Mouse (Mus musculus): Measurements from ENCODE around the gene E130114P18Rik.
A peak's percentile ranks its signal among the peaks of the same experiment; 100 is the strongest.

The E130114P18Rik gene

GRCm38 (mm10) chr4:97776388-97777080 lies 1.3 kb downstream of the E130114P18Rik start:
- DNase-seq (ENCODE audit: low spot score) = no peak

DNA sequence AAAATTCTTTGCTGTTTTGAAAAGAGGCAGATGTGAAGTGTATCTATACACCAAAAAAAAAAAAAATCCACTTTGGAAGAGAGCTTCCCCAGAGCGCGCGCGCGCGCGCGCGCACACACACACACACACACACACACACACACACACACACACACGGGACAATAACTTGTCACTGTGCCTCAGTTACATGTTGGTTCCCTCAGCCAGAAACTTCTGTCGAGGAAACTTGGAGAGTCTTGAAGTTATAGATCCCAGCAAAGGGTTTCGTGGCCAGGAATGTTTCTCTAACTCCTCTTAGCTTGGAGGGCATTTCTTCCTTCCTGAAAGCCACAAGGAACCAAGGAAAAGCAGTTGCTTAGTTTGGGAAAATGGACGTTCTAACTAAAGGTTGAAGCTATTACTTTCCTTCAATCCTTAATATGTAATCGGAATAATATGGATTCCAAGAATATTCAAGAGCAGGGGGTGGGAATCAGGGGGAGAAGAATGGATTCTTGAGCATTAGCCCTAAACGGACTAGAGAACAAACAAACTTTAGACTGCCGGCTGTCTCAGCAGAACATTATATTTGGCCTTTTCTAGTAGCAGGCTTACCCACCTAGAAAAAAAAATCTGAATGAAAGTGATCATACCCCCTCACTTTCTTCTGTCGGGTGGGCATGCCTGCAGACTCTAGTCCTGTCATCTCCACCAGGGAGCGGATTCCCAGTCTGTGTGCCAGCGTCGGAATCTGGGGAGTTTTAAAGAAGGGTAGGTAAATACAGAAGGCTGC lies 2.2 kb downstream of the E130114P18Rik start:
- no peak for DNase-seq (ENCODE audit: low spot score)

DNA sequence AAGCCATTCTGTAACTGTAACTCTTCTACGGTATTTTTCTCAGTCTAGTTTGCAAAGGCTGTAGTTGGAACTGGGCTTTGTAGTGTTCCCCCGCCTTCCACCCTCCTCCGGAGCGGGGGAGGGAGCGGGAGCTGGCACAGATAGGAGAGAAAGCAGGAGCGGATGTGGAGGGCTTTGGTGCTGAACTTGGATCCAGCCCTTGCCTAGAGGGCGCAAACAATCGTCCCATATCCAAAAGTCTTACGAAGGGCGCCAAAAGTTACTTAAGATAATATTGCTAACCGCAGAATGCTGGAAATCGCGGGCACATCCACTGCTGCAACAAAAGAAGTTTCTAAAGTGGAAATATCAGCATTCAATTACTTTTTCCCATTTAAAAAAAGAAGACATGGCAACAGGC lies 2.8 kb downstream of the E130114P18Rik start:
- DNase-seq (ENCODE audit: low spot score) = no peak

GRCm38 (mm10) chr4:97774446-97774950 lies 3.4 kb downstream of the E130114P18Rik start:
- DNase-seq (ENCODE audit: low spot score) = no peak

DNA sequence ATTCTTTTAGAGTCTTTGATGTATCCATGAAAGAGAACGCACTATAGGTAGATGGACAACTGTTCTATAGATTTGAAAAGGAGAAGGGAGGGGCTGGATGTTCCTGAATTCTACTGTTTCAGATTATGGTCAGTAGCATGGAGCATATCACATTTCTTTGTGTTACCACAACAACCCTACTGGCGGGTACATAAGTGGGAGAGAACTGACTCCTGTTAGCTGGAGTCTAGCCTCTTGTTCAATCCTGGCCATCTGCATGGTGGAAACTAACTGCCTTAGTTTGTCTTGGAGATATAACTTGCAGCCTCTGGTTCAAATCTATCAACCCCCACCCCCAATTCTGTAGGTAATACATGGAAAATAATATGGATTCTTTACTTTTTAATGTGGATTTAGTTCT lies 4.1 kb downstream of the E130114P18Rik start:
- no peak for DNase-seq (ENCODE audit: low spot score)

DNA sequence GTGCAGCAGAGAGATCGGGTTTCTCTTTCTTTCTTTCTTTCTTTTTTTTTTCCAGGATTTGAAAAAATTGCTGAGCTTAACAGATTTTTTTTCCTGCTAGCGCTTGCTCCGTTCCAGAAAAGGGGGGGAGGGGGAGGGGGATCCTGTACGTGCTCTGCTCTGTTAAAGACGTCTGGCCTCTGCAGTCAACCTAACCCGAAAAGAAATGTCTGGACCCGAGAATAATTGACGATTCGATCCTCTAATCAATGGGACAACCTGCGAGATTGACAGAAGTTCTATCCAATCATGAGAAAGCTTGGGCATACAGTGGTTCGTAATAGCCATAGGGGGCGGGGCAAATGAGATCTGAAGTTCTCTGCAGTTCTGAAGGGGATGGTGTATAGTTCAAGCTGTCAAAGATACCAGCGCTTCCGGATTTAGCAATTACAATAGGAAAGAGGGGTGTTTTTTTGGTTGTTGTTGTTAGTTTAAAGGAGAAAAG lies 4.7 kb downstream of the E130114P18Rik start:
- peak; percentile 95 for DNase-seq (ENCODE audit: low spot score)

- DNase-seq (ENCODE audit: low spot score) = no peak
Measured at GRCm38 (mm10) chr4:97772641-97773040, 5.2 kb downstream of the E130114P18Rik start, which contains the start of gene Nfia. Gene Nfia, plus strand, starts transcription at chr4:97772734.

- DNase-seq (ENCODE audit: low spot score) = peak; percentile 94
Measured at GRCm38 (mm10) chr4:97772084-97772484, 5.8 kb downstream of the E130114P18Rik start.

DNA sequence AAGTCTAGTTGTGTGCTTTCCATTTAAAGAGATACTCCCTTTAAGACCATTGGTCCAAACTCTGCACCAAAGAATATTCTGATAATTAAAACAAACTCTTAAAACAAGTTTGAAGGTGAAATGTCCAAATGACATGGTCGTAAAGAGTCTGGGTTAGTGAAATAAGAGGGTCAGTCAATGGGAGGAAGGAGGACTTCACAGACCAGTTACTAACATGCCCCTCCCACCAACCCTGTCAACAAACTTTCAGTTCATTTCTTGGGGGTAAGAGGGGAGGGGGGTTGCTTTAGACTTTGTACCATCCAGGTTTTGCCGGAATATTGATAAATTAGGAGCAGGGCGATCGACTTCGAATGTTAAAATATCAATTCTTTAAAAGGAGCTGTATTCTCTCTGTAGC lies 6.5 kb downstream of the E130114P18Rik start:
- no peak for DNase-seq (ENCODE audit: low spot score)

- DNase-seq (ENCODE audit: low spot score) = no peak
Measured at GRCm38 (mm10) chr4:97769861-97770260, 8.0 kb downstream of the E130114P18Rik start.

- no peak for DNase-seq (ENCODE audit: low spot score)
Measured at GRCm38 (mm10) chr4:97767516-97767915, 10.4 kb downstream of the E130114P18Rik start.

DNA sequence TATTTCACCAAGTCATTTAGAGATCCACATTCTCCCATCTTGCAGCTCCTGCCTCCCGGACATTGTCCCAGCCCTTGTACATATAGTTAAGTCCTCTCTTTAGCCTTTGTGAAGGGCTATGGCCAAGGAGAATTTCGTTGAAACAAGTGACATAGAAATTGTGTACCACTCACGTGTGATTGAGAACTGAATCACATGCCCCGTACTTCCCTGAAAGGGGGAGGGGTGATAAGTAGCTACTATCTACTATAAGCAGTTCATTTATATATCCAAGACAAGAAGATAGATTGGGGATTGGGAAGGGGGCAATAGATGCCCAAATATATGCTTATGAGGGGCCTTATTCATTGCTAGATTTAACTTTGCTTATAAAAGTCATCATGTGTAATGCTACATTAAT lies 10.9 kb downstream of the E130114P18Rik start:
- no peak for DNase-seq (ENCODE audit: low spot score)

GRCm38 (mm10) chr4:97766100-97766499 lies 11.8 kb downstream of the E130114P18Rik start:
- DNase-seq (ENCODE audit: low spot score) = no peak

DNA sequence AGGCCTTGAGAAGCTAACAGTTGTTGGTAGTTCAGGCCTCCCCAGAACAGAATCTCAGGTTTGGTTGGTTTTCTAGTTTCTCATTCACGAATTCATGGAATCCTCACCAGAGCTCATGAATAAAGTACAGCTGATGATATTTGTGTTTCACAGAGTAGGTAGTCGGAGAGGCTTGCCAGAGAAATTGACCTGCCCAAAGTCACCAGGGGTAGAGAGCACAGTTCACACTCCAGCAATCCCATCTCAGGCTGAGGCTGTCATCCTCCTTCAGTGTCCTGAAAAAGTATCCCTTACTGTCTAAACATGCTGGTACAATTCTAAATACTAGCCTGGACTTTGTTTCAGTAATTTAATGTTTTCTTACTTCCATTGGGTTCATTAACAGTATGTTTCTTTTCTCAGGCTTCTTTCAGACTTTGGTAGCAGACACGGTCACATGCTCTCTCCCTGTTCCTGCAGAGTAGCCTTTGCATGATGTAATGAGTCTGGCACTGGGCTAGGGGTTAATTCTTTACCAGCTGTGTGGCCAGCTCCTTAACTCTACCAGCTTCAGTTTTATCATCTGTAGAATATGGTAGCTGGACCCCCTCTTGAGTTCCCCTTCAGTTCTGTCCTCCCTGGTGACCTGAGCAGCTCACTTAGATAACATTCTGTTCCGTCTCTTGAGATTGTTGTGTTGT lies 12.4 kb downstream of the E130114P18Rik start:
- DNase-seq (ENCODE audit: low spot score) = no peak

- DNase-seq (ENCODE audit: low spot score) = no peak
Measured at GRCm38 (mm10) chr4:97764616-97765015, 13.3 kb downstream of the E130114P18Rik start.

- no peak for DNase-seq (ENCODE audit: low spot score)
Measured at GRCm38 (mm10) chr4:97758661-97759060, 19.2 kb downstream of the E130114P18Rik start.

- DNase-seq (ENCODE audit: low spot score) = no peak
Measured at GRCm38 (mm10) chr4:97757978-97758461, 19.9 kb downstream of the E130114P18Rik start.

GRCm38 (mm10) chr4:97757207-97757977 lies 20.5 kb downstream of the E130114P18Rik start:
- DNase-seq (ENCODE audit: low spot score) = no peak

GRCm38 (mm10) chr4:97754241-97754640 lies 23.6 kb downstream of the E130114P18Rik start:
- no peak for DNase-seq (ENCODE audit: low spot score)

DNA sequence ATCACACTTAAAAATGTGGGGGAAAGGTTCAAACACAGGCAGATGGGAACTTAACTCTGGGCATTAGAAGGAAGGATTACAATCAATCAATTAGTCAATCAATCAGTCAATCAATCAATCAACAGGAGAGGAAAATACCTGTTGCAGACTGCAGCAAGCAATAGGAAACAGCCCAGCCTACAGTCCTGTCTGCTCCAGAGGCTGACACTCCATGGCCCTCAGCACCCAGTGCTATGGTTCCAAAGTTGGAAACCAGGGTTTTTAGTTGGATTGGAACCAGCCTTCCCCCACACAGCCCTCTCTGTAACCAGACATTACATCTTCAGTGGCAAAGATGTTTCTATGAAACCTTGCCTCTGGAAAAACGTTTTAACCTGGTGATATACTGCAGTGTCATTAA lies 24.4 kb downstream of the E130114P18Rik start:
- no peak for DNase-seq (ENCODE audit: low spot score)

- no peak for DNase-seq (ENCODE audit: low spot score)
Measured at GRCm38 (mm10) chr4:97752276-97753010, 25.4 kb downstream of the E130114P18Rik start.
